Mouse (Mus musculus): ENCODE results near the gene Lamb3.

The Lamb3 gene

DNA sequence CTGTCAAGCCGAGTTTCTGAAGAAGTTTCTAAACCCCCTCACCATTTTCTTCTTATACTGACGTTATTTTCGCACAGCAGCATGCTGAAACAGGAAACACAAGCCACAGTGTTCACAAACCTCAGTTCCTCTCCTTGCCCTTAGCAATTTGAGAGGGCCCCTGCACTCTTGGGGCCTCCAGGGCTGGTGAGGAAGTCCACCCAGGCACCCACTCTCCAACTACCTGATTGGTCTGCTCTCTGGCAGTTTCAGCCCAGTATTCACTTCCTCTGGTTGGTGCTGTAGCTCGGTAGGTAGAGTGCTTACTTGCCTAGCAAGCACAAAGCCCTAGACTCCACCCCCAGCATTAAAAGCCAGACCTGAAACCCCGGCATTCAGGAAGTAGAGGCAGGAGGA is 6.1 kb upstream of the Lamb3 start, which contains the start of gene Traf3ip3:
Traf3ip3 (minus strand) TSS at position 321 of the 396 bp plus-strand sequence.
- DNase-seq (ENCODE audit: low spot score), result no peak

DNA sequence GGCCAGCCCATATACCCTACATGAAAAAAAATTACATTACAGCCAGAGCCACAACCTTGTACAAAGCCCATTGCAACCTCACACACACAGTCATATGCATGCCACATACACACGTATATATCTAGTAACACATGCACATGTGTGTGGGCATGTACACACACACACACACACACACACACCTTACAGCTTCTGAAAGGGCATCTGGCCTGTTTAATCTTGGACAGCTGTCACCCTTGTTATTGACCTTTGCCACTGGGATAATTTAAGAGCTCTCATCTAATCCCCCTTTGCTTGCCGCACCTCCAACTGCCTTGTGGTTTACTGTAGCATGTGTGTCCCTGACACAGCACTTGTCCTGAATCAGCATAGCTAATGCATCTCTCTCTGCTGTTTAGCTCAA is 3.7 kb upstream of the Lamb3 start:
- DNase-seq (ENCODE audit: low spot score), result no peak

DNA sequence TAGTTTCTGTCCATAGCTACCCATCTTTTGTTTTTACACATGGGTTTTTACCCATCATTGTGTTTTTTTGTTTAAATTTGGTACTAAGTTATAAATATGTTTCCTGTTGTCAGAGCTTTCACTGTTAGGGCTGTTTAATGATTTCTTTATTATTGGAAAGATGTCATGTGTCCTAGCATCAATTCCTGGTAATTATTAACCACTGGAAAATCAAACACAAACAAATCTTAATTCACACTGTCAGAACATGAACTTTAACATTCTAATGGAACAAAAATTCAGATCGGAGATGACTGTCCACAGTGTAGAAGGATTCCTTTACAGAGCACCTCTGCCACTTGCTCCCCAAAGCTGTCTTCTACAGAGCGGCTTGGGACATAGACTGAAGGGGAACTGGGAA is 2.1 kb upstream of the Lamb3 start:
- DNase-seq (ENCODE audit: low spot score), result no peak

DNA sequence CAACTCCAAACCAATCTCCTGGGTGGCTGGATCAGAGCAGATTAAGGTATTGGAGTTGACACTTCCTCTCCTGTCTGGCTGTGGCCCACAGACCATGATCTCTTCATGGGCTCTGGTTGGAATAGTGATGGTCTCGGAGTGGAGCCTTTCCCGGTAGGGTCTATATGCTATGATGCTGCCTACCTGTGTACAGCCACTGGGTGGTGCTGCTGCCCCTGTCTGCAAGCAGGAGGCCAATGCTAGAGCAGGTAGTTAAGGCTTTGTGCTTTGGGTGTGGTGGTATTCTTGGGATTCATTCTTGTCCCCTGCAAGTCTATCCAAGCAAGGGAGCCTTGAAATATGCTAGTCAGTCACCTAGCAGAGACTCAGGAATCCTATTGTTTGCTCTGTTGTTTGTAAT is 679 bp downstream of the Lamb3 start:
- DNase-seq (ENCODE audit: low spot score), result peak; percentile 56

DNA sequence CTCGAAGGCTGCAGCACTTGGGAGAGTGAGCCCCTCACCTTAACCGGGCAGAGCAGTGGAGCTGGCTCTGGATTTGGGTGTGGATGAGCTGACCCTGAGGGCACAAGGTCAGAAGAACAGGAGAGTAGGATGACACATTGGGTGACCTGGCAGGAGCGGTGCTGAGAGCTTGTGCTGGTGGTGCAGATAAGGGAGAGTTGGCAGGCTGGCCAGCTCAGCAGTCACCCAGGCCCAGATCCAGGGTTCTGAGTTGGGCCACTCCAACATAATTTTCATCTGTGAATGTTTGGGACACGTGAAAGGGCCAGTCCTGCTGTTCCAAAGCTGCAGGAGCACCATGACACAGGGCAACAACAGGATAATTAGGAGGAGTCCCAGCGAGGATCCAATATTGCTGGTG is 3.9 kb downstream of the Lamb3 start:
- no peak for DNase-seq (ENCODE audit: low spot score)

DNA sequence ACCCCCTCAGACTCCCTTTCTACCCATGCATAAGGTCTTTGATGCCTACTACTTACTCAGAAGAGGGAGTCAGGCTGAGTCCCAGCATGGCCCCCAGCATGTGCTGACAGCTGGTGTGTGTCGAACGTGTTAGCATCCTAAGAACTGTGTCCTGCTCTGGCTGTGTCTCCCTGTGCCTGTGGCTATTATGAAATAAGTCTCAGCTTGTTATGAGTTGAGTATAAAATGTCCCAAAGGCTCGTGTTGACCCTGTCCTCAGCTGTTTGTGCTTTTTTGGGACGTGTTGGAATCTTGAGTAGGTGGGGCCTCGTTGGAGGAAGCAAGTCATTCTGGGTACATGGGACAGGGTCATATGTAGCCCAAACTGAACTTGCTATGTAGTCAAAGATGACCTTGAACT is 6.6 kb downstream of the Lamb3 start:
- no peak for DNase-seq (ENCODE audit: low spot score)

DNA sequence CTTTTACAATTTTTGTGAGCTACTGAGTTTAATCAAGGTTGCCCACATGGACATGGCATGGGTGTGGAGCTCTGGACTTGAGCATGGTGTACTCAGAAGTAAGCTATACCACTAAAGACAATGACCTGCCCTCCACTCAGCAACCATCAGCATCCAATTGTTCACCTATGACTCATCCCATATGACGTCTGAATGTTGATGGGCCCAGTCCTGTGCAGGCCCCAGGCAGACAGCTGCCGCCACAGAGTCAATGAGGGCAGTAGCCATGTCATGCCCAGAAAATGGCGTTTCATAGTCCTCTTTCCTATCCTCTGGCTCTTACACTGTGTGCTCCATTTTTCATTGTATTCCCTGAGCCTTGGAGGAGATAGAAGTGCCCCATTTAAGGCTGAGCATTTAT is 8.5 kb downstream of the Lamb3 start:
- no peak for DNase-seq (ENCODE audit: low spot score)

DNA sequence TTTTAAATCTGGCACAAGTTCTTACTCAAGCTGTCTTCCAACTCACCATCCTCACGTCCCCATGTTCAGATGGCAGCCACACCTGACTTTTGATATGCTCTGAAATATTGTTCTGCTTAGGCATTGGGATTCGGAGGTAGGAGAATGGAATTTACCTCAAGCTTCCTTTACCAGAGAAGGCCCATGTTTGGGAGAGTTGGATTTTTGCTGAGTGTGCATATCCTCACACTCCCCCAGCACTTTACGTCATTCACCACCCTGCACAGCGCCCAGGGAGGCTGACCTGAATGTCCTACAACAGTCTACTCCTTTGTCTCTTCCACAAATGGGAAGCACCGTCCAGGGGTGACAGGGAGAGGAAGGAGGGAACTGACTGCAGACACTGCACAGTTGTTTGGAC is 12.9 kb downstream of the Lamb3 start:
- DNase-seq (ENCODE audit: low spot score), result no peak

DNA sequence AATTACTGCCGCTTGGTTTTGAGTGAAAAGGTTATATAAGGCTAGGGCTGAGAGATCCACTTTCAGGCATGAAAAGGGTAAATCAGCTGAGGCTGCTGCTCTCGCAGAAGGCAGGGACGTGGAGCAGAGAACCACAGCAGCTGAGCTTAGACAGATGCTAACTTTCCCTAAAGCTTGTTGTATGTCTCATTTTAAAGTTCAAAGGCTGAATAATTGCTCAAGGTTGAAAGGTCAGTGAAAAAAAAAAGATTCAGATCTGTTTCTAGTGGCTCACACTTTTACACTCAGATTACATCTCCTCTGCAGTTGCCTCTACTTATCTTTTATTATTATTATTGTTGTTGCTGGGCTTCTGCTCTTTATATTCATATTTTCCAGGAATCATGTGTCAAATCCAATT is 18.0 kb downstream of the Lamb3 start:
- DNase-seq (ENCODE audit: low spot score), result no peak

DNA sequence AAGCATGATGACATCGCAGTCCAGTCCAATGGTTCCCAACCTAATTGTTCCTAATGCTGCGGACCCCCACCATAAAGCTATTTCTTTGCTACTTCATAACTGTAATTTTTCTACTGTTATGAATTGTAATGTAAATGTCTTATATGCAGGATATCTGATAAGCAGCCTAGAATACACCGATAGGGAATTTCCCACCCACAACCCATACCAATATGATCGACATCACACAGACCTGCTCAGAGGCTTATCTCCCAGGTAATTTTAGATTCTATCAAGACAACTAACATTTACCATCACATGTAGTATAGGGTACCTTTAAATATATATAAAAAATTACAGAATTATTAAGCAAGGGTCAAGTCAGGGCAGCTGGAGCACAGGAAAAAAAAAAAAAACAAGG is 18.6 kb downstream of the Lamb3 start:
- no peak for DNase-seq (ENCODE audit: low spot score)

DNA sequence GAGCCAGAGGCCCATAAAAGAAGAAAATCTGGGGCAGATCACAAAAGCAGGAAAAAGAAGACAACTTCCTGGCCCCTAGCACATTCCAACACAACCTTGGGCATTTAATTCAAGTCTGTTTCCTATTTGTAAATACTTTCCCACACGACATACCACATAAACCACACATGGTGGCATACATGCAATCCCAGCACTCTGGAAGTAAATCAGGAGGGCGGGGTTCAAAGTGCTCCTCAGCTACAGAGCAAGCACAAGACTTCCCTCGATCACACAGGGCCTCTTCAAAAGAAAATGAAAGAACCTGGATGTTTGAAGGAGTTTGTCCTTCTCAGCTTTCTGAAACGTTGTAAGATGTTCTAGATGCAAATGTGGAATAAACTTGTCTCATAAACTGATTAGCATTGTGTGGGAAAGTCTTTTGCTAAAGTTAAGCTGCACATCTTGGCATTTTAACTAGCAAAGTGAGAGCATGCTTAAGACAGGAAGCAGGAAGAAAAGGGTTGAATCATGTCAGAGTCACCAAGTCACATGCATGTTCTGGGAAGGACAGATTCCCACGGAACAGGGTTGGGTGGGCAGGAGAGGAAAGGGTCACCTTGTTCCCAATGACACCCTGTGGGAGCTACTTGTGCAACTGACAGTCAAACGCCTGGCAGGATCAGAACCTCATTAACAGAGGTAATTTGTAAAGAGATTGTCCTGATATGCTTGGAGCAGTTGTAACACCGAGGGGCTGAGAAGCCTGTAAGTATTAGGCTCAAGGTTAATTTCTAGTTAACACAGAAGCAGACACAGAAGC is 19.4 kb downstream of the Lamb3 start:
- DNase-seq (ENCODE audit: low spot score), result no peak

DNA sequence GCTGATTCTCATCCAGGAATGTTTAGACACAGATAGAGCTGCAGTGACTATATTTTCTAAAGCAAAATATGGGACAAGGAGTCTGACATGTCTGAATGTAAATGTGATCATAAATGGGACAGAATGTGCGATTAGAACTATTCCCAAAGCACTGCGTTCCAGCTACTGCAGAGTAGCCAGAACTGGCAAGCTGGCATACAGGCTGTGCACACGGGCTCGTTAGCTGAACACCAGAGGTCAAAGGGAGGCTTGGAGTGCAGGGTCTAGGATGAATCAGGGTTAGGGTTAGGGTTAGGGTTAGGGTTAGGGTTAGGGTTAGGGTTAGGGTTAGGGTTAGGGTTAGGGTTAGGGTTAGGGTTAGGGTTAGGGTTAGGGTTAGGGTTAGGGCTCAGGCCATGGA is 20.0 kb downstream of the Lamb3 start:
- no peak for DNase-seq (ENCODE audit: low spot score)

DNA sequence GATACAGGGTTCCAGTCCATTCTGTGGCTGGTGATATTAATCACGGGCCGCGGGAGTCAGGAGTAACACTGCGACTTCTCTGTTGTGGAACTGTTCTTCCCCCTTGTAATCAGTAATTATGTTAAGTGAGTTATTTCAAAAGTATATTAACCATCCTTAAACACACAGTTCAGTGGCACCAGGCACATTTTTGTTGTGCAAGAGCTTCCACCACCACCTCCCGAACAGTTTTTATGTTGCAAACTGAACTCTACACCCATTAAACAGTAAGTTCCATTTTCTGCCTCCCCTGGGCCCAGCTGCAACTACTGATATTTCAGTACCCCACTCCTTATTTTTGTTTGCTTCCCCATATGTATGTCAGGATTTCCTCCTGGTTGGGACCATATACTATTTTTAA is 22.1 kb downstream of the Lamb3 start:
- DNase-seq (ENCODE audit: low spot score), result no peak

DNA sequence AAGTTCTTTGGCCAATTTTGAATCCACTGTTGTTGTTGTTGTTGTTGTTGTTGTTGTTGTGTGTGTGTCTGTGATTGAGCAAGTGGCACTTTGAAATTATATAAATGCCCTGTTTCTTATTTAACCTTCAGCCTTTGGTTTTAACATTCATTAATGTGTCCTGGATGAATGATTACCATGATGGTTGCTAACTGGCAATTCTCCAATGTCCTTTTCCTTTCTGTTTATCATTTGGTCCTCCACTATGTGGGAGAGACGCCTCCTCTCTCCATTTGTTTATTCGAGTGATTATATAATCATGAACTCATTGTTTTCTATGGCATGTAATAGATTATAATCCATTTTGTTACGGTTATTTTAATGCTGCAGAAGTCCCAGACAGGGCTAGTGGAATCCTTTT is 23.0 kb downstream of the Lamb3 start:
- DNase-seq (ENCODE audit: low spot score), result no peak

DNA sequence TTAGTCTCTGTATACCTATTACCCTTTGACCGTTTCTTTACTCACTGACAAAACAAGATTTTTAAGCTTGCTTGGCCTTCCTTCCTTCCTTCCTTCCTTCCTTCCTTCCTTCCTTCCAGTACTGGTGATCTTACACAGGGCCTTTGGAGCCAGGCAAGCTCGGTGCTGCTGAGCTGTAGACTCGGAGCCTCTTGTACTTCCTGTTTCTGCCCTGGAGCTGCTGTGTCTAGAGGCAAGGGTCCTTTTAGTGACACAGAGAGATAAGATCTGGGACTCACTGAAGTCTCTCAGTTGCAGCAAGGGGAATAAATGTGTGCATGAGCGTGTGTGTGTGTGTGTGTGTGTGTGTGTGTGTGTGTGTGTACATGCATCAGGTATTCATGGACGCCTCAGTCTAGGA is 23.4 kb downstream of the Lamb3 start:
- DNase-seq (ENCODE audit: low spot score), result no peak

DNA sequence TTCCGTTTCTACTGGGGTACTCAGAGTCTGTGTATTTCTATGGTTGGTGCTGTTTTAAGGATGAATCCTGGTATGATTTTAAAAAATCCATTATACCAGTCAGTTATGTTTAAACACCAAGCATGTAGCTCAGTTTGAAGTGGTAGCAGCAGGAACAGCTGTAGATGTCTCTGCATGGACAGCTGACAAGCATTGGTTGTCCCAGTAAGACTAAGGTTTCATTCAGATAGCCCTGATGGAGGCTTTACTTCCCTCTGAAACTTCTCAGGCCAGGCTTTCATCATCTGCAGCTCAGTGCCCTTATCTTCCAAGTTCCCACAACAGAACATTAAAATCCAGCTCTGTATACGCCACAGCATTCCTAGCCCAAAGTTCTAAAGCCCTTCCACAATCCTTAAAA is 25.2 kb downstream of the Lamb3 start:
- no peak for DNase-seq (ENCODE audit: low spot score)

DNA sequence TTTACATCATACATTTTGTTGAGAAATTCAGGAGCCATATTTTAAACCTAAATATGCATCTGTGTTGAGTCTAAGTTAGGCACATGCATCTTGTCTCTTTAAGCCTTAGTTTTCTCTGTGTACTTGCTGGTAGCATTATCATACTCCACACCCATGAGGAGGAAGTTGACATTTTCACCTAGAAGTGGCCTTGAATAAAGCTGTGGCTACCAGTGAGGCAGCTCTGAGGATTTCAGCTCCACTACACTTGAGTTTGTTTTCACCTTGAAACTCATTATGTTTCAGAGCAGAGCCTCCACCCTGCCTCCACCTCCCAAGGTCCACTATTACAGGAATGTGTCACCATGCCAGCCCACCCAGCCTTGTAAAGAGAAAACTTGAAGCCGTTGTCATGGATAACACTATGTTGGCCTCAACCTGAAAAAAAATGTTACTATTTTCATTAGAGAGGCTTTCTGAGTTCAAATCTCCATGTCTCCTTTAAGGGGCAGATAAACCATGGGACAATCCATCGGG is 26.7 kb downstream of the Lamb3 start:
- no peak for DNase-seq (ENCODE audit: low spot score)

DNA sequence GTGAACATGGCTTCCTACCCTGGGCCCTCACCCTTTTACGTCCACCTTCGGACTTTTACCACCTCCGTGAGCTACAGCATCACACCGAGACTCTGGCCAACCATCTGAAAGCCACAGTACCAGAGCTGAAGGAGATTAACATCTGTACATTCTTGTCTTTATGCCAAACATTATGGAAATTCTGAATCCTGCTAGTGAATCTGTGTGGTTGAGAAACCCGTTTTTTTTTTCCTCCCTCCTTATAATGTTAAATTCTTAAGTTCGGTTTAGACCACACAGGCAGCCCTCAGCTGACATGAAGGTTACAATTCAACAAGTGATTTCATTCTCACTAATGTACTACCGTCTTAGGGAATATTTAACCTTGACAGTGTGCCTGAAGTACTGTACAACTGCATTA is 27.4 kb downstream of the Lamb3 start:
- no peak for DNase-seq (ENCODE audit: low spot score)

DNA sequence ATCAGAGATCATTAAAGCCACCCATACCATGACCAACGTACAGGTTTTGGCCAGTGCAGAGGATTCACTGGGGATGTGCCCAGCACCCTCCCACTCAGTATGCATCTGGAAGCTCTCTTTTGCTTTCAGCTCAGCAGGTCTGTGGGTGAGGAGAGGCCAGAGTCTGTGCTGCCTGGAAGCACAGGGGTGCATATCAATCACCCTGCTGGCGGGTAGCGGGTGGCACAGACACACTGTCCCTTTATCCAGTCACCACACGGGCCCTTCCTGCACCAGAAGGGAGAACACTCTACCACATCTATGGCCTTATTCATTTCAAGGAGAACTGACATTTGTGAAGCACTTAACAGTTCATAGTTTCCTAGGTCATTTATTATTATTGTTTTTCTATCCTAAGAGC is 30.9 kb downstream of the Lamb3 start:
- DNase-seq (ENCODE audit: low spot score), result no peak

DNA sequence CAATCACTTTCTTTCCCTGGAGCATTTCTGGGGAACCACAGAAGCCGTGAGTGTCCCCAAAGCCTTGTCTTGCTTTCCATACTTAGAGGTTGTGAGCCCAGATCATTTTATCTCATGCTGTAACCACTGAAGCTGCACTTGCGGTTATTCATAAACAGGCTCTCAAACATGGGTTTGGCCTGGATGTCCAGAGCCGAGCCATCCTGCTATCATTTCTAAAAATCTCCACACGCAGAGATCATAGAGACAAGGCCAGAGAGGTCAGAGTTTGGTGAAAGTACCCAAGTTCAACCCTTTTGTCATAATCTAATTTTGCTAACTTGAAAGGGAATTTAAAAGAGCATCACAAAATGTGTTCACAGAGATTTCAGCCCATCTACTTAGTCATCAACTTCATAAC is 33.9 kb downstream of the Lamb3 start:
- no peak for DNase-seq (ENCODE audit: low spot score)

DNA sequence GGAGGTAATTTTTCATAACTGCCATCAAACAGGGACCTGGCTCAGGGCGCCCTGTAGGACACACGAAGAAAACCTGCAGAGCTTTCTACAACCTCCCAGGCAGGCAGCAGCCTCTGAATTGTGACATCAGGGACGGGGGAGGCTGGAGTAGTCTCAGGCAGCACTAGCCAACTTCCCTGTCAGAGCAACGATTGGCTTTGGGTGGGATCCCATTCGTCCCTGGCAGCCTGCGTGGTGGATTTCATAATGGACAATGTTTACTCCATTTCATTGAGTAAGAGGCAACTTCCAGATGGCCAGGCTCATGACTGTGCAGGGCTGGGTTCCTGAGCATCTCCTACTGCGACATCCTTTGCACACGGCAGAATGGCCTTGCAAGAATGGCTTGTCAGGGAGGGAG is 34.7 kb downstream of the Lamb3 start:
- DNase-seq (ENCODE audit: low spot score), result peak; percentile 83

DNA sequence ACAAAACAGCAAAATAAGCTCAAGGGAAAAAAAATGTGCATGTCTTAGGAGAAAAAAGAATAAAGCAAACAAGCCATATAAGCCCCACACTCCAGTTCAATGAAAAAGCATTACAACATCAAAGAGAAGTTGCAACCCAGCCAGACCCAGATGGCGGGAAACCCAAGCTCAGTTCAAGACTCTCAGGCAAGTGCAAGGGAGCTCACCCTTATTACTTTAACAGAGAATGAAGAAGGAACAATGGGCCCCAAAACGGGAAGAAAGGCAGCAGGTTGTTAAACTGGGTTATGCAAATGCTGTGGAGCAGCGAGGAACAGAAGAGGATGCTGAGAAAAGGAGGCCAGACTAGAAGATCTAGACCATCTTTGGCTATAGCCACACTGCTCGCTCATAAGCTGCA is 35.4 kb downstream of the Lamb3 start:
- no peak for DNase-seq (ENCODE audit: low spot score)

DNA sequence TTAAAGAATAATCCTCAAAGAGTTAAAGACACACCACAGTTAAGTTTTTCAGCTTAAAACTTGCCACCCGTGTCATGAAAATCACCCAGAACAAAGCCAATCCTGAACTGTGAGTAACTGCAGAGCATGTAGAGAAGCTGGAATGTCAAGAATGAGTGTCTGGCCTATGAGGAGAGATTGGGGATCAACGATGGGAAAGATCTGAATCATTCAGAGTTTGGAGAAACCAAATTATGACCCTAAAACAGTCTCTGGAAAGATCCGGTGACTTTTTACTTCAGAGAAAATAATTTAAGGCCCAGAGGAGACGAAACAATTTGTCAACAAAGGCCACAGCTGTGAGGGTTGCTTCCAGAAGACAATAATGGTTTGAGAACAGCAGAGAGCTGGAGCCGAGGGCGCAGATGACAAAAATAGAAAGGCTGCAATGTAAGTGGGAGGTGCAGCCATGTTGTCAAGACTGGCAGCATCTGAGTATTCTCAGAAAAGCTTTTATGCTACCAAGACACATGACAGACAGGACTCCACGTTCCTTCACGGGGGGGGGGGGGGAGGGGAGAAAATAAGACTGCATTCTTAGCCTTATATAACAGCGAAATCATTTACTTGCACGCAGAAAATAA is 36.2 kb downstream of the Lamb3 start:
- DNase-seq (ENCODE audit: low spot score), result no peak

DNA sequence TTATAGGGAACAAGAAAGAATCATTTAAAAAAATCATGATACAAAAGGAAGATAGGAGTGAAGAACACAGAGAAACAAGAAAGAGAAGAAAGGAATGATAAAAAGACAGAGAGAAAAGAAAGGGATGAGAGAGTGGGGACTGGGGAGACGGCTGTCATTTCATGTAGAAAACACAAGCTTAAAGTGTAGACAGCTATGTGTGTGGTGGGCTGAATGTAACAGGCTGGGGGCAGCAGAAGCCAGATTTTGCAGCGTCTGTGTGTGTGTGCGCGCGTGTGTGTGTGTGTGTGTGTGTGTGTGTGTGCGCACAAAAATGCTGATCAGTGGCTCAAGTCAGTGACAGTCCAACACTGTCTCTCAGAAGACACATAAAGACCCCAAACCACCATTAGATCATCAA is 36.7 kb downstream of the Lamb3 start:
- DNase-seq (ENCODE audit: low spot score), result no peak
